Mouse (Mus musculus): ENCODE data around the gene Gabrr1. TPM values are rescaled to one million over a fixed set of nuclear protein-coding genes. Genes with fewer than 3 reads are reported as not detected.

Gene Gabrr1
- polyA plus RNA-seq, 1 experiment from 2014 or later: 0.19 TPM

- Histone ChIP-seq H3K27ac (replicated peaks) (no peak overlapping the region), H3K4me1 (0 out of 2 replicates have a peak, but pooled peaks cover 4% of the 10 kb centered on the region), H3K27me3 (replicated peaks) (peaks cover 25% of the 10 kb centered on the region), H3K4me2 (no peak overlapping the region), H3K9ac (no peak overlapping the region), H3K9me3 (no peaks in the 10 kb centered on the region), H3K4me3 (no peak overlapping the region), H3K36me3 (no peaks in the 10 kb centered on the region)
- ATAC-seq (ENCODE audit: extremely low read depth, insufficient number of reproducible peaks, low FRiP score, low TSS enrichment): no peak
- 68% methylated on average over 7 of the region's 7 CpGs for WGBS
Observed at GRCm38 (mm10) chr4:33149150-33149549, 16.8 kb downstream of the Gabrr1 start.

- no peak overlapping the region for H3K4me3 ChIP-seq
- 79% methylated on average over 26 of the region's 26 CpGs for WGBS
- ATAC-seq (ENCODE audit: extremely low read depth, insufficient number of reproducible peaks, low FRiP score, low TSS enrichment): no peak
- H3K27me3 ChIP-seq (replicated peaks): 0 out of 2 replicates have a peak, but pooled peaks cover 2% of the 10 kb centered on the region
- H3K36me3 ChIP-seq: no peaks in the 10 kb centered on the region
- H3K4me2 ChIP-seq: no peak overlapping the region
- no peaks in the 10 kb centered on the region for H3K9me3 ChIP-seq
- H3K4me1 ChIP-seq: no peaks in the 10 kb centered on the region
- no peak overlapping the region for H3K27ac ChIP-seq (replicated peaks)
- H3K9ac ChIP-seq: no peak overlapping the region
Observed at GRCm38 (mm10) chr4:33152087-33153038, 20.0 kb downstream of the Gabrr1 start.

- no peak for ATAC-seq (ENCODE audit: extremely low read depth, insufficient number of reproducible peaks, low FRiP score, low TSS enrichment)
- Histone ChIP-seq H3K4me1 (peaks cover 8% of the 10 kb centered on the region), H3K4me3 (no peak overlapping the region), H3K4me2 (no peak overlapping the region), H3K9me3 (no peaks in the 10 kb centered on the region), H3K27me3 (replicated peaks) (peaks cover 10% of the 10 kb centered on the region; the same call in 1 of the 2 replicates), H3K36me3 (peaks cover 8% of the 10 kb centered on the region), H3K27ac (replicated peaks) (no peak overlapping the region), H3K9ac (no peak overlapping the region)
- WGBS: 84% methylated on average over 5 of the region's 5 CpGs
Observed at GRCm38 (mm10) chr4:33183477-33183876, 51.2 kb downstream of the Gabrr1 start.

- peaks cover 10% of the 10 kb centered on the region; the same call in 1 of the 2 replicates for H3K27me3 ChIP-seq (replicated peaks)
- peak overlapping the region; percentile 89 for H3K27ac ChIP-seq (replicated peaks)
- H3K4me1 ChIP-seq: peaks cover 8% of the 10 kb centered on the region
- 14% methylated on average over 9 of the region's 9 CpGs for WGBS
- ATAC-seq (ENCODE audit: extremely low read depth, insufficient number of reproducible peaks, low FRiP score, low TSS enrichment): no peak
- peak overlapping the region; percentile 92 for H3K4me2 ChIP-seq
- H3K9me3 ChIP-seq: no peaks in the 10 kb centered on the region
- peaks cover 4% of the 10 kb centered on the region; the same call in 1 of the 2 replicates for H3K36me3 ChIP-seq
- H3K4me3 ChIP-seq: peak overlapping the region; percentile 74
- H3K9ac ChIP-seq: peak overlapping the region; percentile 85
Observed at GRCm38 (mm10) chr4:33188164-33188563, 55.8 kb downstream of the Gabrr1 start.

- Histone ChIP-seq H3K4me1 (peaks cover 8% of the 10 kb centered on the region), H3K9me3 (no peaks in the 10 kb centered on the region), H3K4me3 (peak overlapping the region; percentile 74), H3K4me2 (peak overlapping the region; percentile 92), H3K27ac (replicated peaks) (peak overlapping the region; percentile 89), H3K36me3 (no peaks in the 10 kb centered on the region), H3K27me3 (replicated peaks) (peaks cover 10% of the 10 kb centered on the region; the same call in 1 of the 2 replicates), H3K9ac (peak overlapping the region; percentile 85)
- under 1% methylated on average over 122 of the region's 123 CpGs for WGBS
- ATAC-seq (ENCODE audit: extremely low read depth, insufficient number of reproducible peaks, low FRiP score, low TSS enrichment): peak; percentile 77
Observed at GRCm38 (mm10) chr4:33188781-33189734, 56.7 kb downstream of the Gabrr1 start.

GRCm38 (mm10) chr4:33189735-33190036, 57.4 kb downstream of the Gabrr1 start, which contains the start of gene Pm20d2:
Gene Pm20d2 (minus strand): TSS chr4:33189737.
- ATAC-seq (ENCODE audit: extremely low read depth, insufficient number of reproducible peaks, low FRiP score, low TSS enrichment): no peak

GRCm38 (mm10) chr4:33198117-33198516, 65.8 kb downstream of the Gabrr1 start:
- WGBS: 16% methylated on average over 2 of the region's 2 CpGs
- ATAC-seq (ENCODE audit: extremely low read depth, insufficient number of reproducible peaks, low FRiP score, low TSS enrichment): no peak
- no peaks in the 10 kb centered on the region for H3K36me3 ChIP-seq
- H3K9ac ChIP-seq: no peak overlapping the region
- no peak overlapping the region for H3K27ac ChIP-seq (replicated peaks)
- no peaks in the 10 kb centered on the region for H3K27me3 ChIP-seq (replicated peaks)
- 0 out of 2 replicates have a peak, but pooled peaks cover 7% of the 10 kb centered on the region for H3K9me3 ChIP-seq
- H3K4me3 ChIP-seq: no peak overlapping the region
- no peaks in the 10 kb centered on the region for H3K4me1 ChIP-seq
- H3K4me2 ChIP-seq: no peak overlapping the region

More at GRCm38 (mm10) chr4:33189735-33190036, 57.4 kb downstream of the Gabrr1 start, which contains the start of gene Pm20d2:
- H3K4me1 ChIP-seq: peaks cover 8% of the 10 kb centered on the region
- WGBS: 12% methylated on average over 6 of the region's 6 CpGs
- H3K36me3 ChIP-seq: no peaks in the 10 kb centered on the region
- H3K4me2 ChIP-seq: peak within 1 kb of the TSS; percentile 92
- H3K9ac ChIP-seq: peak within 1 kb of the TSS; percentile 85
- H3K4me3 ChIP-seq: peak within 1 kb of the TSS; percentile 74
- H3K9me3 ChIP-seq: 0 out of 2 replicates have a peak, but pooled peaks cover 6% of the 10 kb centered on the region
- peak within 1 kb of the TSS; percentile 89 for H3K27ac ChIP-seq (replicated peaks)
- peaks cover 10% of the 10 kb centered on the region; the same call in 1 of the 2 replicates for H3K27me3 ChIP-seq (replicated peaks)

- Histone ChIP-seq H3K4me1 (peaks cover 14% of the 10 kb centered on the region; the same call in 1 of the 2 replicates), H3K36me3 (no peaks in the 10 kb centered on the region), H3K9ac (no peak overlapping the region), H3K4me2 (no peak overlapping the region), H3K4me3 (no peak overlapping the region), H3K27ac (replicated peaks) (no peak overlapping the region), H3K27me3 (replicated peaks) (peaks cover 13% of the 10 kb centered on the region), H3K9me3 (no peaks in the 10 kb centered on the region)
- WGBS: 7% methylated on average over 4 of the region's 4 CpGs
- ATAC-seq (ENCODE audit: extremely low read depth, insufficient number of reproducible peaks, low FRiP score, low TSS enrichment): no peak
Observed at GRCm38 (mm10) chr4:33204682-33205081, 72.4 kb downstream of the Gabrr1 start.

- Histone ChIP-seq H3K4me1 (peaks cover 15% of the 10 kb centered on the region; the same call in 1 of the 2 replicates), H3K9ac (no peak overlapping the region), H3K27me3 (replicated peaks) (peaks cover 13% of the 10 kb centered on the region), H3K4me3 (no peak overlapping the region), H3K4me2 (no peak overlapping the region), H3K27ac (replicated peaks) (no peak overlapping the region), H3K9me3 (no peaks in the 10 kb centered on the region), H3K36me3 (no peaks in the 10 kb centered on the region)
- ATAC-seq (ENCODE audit: extremely low read depth, insufficient number of reproducible peaks, low FRiP score, low TSS enrichment): no peak
- 77% methylated on average over 2 of the region's 2 CpGs for WGBS
Observed at GRCm38 (mm10) chr4:33207551-33207950, 75.2 kb downstream of the Gabrr1 start.

GRCm38 (mm10) chr4:33208881-33209841, 76.8 kb downstream of the Gabrr1 start, which contains the start of gene Srsf12:
Gene Srsf12 (plus strand): TSS chr4:33208991.
- Histone ChIP-seq H3K4me1 (peaks cover 15% of the 10 kb centered on the region; the same call in 1 of the 2 replicates), H3K27ac (replicated peaks) (no peak within 1 kb of the TSS), H3K4me2 (peak within 1 kb of the TSS; percentile 99), H3K4me3 (peak within 1 kb of the TSS; percentile 66), H3K9ac (peak within 1 kb of the TSS; percentile 85), H3K36me3 (no peaks in the 10 kb centered on the region), H3K27me3 (replicated peaks) (peaks cover 13% of the 10 kb centered on the region), H3K9me3 (no peaks in the 10 kb centered on the region)
- ATAC-seq (ENCODE audit: extremely low read depth, insufficient number of reproducible peaks, low FRiP score, low TSS enrichment): no peak; the same call in 1 of the 2 replicates
- 5% methylated on average over 65 of the region's 65 CpGs for WGBS

Measured in heart, embryonic 13.5 days (tissue).